Mouse (Mus musculus): ENCODE results near the gene Ttll1. TPM values are rescaled to one million over a fixed set of nuclear protein-coding genes. Genes with fewer than 3 reads are reported as not detected.
A peak's percentile ranks its signal among the peaks of the same experiment; 100 is the strongest.

Gene Ttll1
- polyA plus RNA-seq, 1 experiment from 2014 or later: 6.0 TPM

DNA sequence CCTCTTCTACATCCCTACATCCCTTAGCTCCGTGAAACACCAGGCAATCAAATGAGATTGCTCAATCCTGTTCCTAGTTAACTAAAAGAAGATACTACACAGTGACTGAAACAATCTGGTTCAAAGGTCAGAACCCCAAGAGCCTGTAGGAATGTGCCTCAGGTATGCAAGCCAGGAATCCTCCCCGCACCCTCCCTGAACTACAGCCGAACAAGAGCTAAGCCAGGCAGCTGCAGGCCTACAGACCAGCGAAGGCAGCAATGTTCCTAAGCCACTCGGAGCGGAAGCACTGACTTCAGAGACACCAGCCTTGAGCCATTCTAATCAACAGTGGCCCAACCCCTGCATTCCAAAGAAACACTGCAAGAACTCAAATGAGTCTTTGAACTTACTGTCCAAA is 66.3 kb downstream of the Ttll1 start:
- H3K4me2 ChIP-seq (replicated peaks; ENCODE audit: low read depth): 0 out of 2 replicates have a peak overlapping the region, but pooled peaks have one; percentile 1
- TF ChIP-seq CTCF (IDR thresholded peaks at IDR 0.05; ENCODE audit: low read depth): no peak
- H3K4me1 ChIP-seq (replicated peaks; ENCODE audit: control insufficient read depth, insufficient read depth, low read length): peaks cover 27% of the 10 kb centered on the region
- H3K9ac ChIP-seq (ENCODE audit: low read depth, low read length): no peak overlapping the region
- no peak overlapping the region for H3K4me3 ChIP-seq (ENCODE audit: low read depth, low read length)
- 35% methylated on average over 6 of the region's 6 CpGs for WGBS
- no peaks in the 10 kb centered on the region for H3K27me3 ChIP-seq (replicated peaks; ENCODE audit: control insufficient read depth, insufficient read depth, low read length)
- peak overlapping the region; percentile 15; the same call in 1 of the 2 replicates for H3K27ac ChIP-seq (ENCODE audit: low read depth, low read length)
- no peaks in the 10 kb centered on the region for H3K36me3 ChIP-seq (ENCODE audit: control insufficient read depth, insufficient read depth)
- peak; percentile 76 for ATAC-seq
- H3K9me3 ChIP-seq (ENCODE audit: control insufficient read depth): no peaks in the 10 kb centered on the region

DNA sequence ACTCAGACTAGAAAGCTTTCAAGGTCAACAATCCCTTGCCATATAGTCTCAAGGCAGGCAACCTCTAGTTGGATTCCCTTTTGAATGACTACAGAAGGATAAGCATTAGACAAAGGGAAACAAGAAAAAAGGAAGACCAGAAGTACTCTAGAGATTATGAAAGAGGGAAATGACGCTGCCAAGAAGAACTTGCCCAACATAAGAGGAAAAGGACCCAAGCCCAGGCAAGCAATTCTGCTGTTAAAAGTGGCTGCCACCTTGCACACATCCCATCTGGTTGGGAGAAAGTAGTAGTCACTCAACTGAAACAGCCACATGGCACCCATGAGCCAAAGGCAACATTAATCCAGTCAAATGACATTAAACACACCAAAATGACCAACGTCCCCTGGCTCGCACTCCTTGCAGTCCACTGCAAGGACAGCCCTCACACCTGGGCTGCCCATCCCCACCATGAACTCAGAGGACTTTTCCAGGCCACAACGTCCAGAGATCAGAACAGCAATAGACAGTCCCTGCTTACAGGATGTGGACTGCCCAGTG is 68.1 kb downstream of the Ttll1 start:
- 0 out of 2 replicates have a peak overlapping the region, but pooled peaks have one; percentile 2 for H3K27ac ChIP-seq (ENCODE audit: low read depth, low read length)
- no peaks in the 10 kb centered on the region for H3K36me3 ChIP-seq (ENCODE audit: control insufficient read depth, insufficient read depth)
- H3K9me3 ChIP-seq (ENCODE audit: control insufficient read depth): no peaks in the 10 kb centered on the region
- H3K9ac ChIP-seq (ENCODE audit: low read depth, low read length): no peak overlapping the region
- no peaks in the 10 kb centered on the region for H3K27me3 ChIP-seq (replicated peaks; ENCODE audit: control insufficient read depth, insufficient read depth, low read length)
- TF ChIP-seq CTCF (IDR thresholded peaks at IDR 0.05; ENCODE audit: low read depth): no peak
- H3K4me1 ChIP-seq (replicated peaks; ENCODE audit: control insufficient read depth, insufficient read depth, low read length): peaks cover 24% of the 10 kb centered on the region
- 77% methylated on average over 4 of the region's 4 CpGs for WGBS
- ATAC-seq: no peak
- no peak overlapping the region for H3K4me3 ChIP-seq (ENCODE audit: low read depth, low read length)
- H3K4me2 ChIP-seq (replicated peaks; ENCODE audit: low read depth): no peak overlapping the region

DNA sequence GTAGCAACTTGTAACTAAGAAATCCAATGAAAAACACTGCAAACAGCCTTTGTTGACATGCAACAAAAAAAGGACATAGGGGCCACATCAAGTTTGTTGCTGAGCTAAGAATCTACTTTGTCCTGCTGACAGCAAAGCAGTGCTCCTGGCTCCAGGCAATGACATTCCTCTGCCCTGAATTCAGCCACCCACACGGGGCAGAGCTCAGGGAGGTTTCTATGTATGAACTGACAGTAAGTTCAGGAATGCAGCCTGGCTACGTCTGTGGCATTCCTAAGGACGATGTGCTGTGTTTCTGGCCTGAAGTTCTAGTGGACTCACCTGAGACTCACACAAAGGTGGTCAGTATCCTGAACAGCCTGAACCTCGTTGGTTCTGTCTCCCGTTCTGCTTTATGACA is 70.0 kb downstream of the Ttll1 start:
- TF ChIP-seq CTCF (IDR thresholded peaks at IDR 0.05; ENCODE audit: low read depth): no peak
- Histone ChIP-seq H3K9me3 (ENCODE audit: control insufficient read depth) (no peaks in the 10 kb centered on the region), H3K27ac (ENCODE audit: low read depth, low read length) (no peak overlapping the region)

GRCm38 (mm10) chr15:83436541-83436940 is 74.2 kb downstream of the Ttll1 start:
- 87% methylated on average over 9 of the region's 9 CpGs for WGBS
- 0 out of 2 replicates have a peak, but pooled peaks have one; percentile 3 for TF ChIP-seq CTCF (IDR thresholded peaks at IDR 0.05; ENCODE audit: low read depth)

More for the DNA sequence above, 70.0 kb downstream of the Ttll1 start:
- Histone ChIP-seq H3K36me3 (ENCODE audit: control insufficient read depth, insufficient read depth) (no peaks in the 10 kb centered on the region), H3K27me3 (replicated peaks; ENCODE audit: control insufficient read depth, insufficient read depth, low read length) (no peaks in the 10 kb centered on the region), H3K4me3 (ENCODE audit: low read depth, low read length) (no peak overlapping the region), H3K4me1 (replicated peaks; ENCODE audit: control insufficient read depth, insufficient read depth, low read length) (peaks cover 14% of the 10 kb centered on the region), H3K4me2 (replicated peaks; ENCODE audit: low read depth) (no peak overlapping the region), H3K9ac (ENCODE audit: low read depth, low read length) (no peak overlapping the region)
- WGBS: 53% methylated on average over 5 of the region's 5 CpGs
- ATAC-seq: no peak

DNA sequence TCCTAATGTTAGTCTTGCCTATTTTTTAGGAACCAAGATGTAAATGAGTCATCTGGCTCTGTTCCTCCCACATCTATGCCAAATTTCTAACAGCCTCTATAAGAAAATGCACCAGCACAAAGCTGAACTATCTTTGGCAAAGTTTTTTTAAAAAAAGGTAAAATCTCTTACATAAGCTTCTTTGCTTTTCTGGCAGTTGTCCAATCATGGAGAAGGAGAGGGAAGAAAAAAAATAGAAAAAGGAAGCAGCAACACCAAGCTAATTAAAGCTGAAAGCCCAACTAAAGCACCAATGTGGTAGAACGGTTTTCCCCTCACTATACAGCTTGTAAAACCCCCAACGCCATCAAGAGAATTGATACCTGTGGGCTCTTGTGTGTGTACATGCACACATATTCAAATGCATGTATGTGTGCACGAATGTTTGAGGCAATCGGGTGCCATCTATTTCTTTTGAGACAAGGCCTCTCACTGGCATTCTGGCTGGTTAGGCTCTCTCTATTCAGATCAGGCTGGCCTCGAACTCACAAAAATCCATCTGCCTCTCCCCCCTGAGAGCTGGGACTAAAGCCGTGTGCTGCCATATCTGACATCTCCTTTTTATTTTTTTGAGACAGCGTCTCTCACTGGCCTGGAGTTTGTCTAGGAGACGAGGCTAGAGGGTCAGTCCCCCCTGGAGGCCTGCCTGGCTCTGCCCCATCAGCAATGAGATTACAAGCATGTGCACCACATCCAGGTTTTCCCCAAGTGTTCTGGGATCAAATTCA is 75.2 kb downstream of the Ttll1 start:
- Histone ChIP-seq H3K27me3 (replicated peaks; ENCODE audit: control insufficient read depth, insufficient read depth, low read length) (no peaks in the 10 kb centered on the region), H3K4me2 (replicated peaks; ENCODE audit: low read depth) (no peak overlapping the region), H3K4me3 (ENCODE audit: low read depth, low read length) (no peak overlapping the region), H3K9me3 (ENCODE audit: control insufficient read depth) (no peaks in the 10 kb centered on the region), H3K27ac (ENCODE audit: low read depth, low read length) (no peak overlapping the region), H3K36me3 (ENCODE audit: control insufficient read depth, insufficient read depth) (no peaks in the 10 kb centered on the region), H3K4me1 (replicated peaks; ENCODE audit: control insufficient read depth, insufficient read depth, low read length) (no peaks in the 10 kb centered on the region), H3K9ac (ENCODE audit: low read depth, low read length) (no peak overlapping the region)
- WGBS: 79% methylated on average over 8 of the region's 8 CpGs
- no peak for ATAC-seq
- TF ChIP-seq CTCF (IDR thresholded peaks at IDR 0.05; ENCODE audit: low read depth): no peak

More at GRCm38 (mm10) chr15:83436541-83436940, 74.2 kb downstream of the Ttll1 start:
- Histone ChIP-seq H3K4me1 (replicated peaks; ENCODE audit: control insufficient read depth, insufficient read depth, low read length) (no peaks in the 10 kb centered on the region), H3K4me3 (ENCODE audit: low read depth, low read length) (no peak overlapping the region), H3K9ac (ENCODE audit: low read depth, low read length) (no peak overlapping the region), H3K36me3 (ENCODE audit: control insufficient read depth, insufficient read depth) (no peaks in the 10 kb centered on the region), H3K27ac (ENCODE audit: low read depth, low read length) (no peak overlapping the region), H3K9me3 (ENCODE audit: control insufficient read depth) (no peaks in the 10 kb centered on the region), H3K27me3 (replicated peaks; ENCODE audit: control insufficient read depth, insufficient read depth, low read length) (no peaks in the 10 kb centered on the region), H3K4me2 (replicated peaks; ENCODE audit: low read depth) (no peak overlapping the region)
- ATAC-seq: no peak

DNA sequence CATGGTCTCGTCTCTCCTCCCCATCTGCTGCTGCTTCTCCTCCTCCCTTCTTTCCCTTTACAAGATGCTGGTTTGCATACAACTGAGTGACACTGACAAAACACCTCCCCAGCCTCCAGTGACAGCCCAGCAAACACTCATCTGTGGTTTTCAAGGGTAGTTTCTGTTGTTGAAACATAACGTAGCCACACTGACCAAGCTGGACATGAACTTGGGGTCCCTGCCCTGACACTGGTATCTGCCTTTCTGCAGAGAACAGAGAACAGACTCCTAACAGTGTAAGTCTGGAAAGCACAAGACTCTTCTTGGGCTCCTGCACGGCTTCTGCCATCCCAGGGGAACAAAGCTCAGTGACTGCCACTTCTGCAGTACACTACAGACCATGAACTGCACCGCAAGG is 76.0 kb downstream of the Ttll1 start:
- H3K27ac ChIP-seq (ENCODE audit: low read depth, low read length): no peak overlapping the region
- no peaks in the 10 kb centered on the region for H3K36me3 ChIP-seq (ENCODE audit: control insufficient read depth, insufficient read depth)
- no peaks in the 10 kb centered on the region for H3K4me1 ChIP-seq (replicated peaks; ENCODE audit: control insufficient read depth, insufficient read depth, low read length)
- no peak for TF ChIP-seq CTCF (IDR thresholded peaks at IDR 0.05; ENCODE audit: low read depth)
- no peaks in the 10 kb centered on the region for H3K9me3 ChIP-seq (ENCODE audit: control insufficient read depth)
- no peak for ATAC-seq
- H3K9ac ChIP-seq (ENCODE audit: low read depth, low read length): no peak overlapping the region
- no peaks in the 10 kb centered on the region for H3K27me3 ChIP-seq (replicated peaks; ENCODE audit: control insufficient read depth, insufficient read depth, low read length)
- WGBS: 84% methylated on average over 4 of the region's 4 CpGs
- no peak overlapping the region for H3K4me2 ChIP-seq (replicated peaks; ENCODE audit: low read depth)
- H3K4me3 ChIP-seq (ENCODE audit: low read depth, low read length): no peak overlapping the region

Small RNA genes within 50 kb of the gene (microRNA-seq; reads per million reads assigned to microRNA genes)
- gene Gm24575: not detected

Other genes starting within 250 kb of the Ttll1 start
- 119 and 124 TPM in 2 replicates for gene Arfgap3, start 160.6 kb downstream of the Ttll1 start, polyA plus RNA-seq (2015; fragmentation: Nextera tagmentation; extraction: Ambion mirVana)
- gene Pacsin2, start 46.3 kb downstream of the Ttll1 start, polyA plus RNA-seq (2015; fragmentation: Nextera tagmentation; extraction: Ambion mirVana): 40.9 and 47.3 TPM in 2 replicates
- gene Bik, start 16.0 kb upstream of the Ttll1 start, polyA plus RNA-seq (2015; fragmentation: Nextera tagmentation; extraction: Ambion mirVana): 4.6 TPM in 2 replicates
- gene Tspo, start 52.7 kb upstream of the Ttll1 start, polyA plus RNA-seq (2015; fragmentation: Nextera tagmentation; extraction: Ambion mirVana): 105 and 118 TPM in 2 replicates
- gene Mcat, start 52.9 kb upstream of the Ttll1 start, polyA plus RNA-seq (2015; fragmentation: Nextera tagmentation; extraction: Ambion mirVana): 15.9 and 16.8 TPM in 2 replicates
- gene Ttll12, start 84.3 kb upstream of the Ttll1 start, polyA plus RNA-seq (2015; fragmentation: Nextera tagmentation; extraction: Ambion mirVana): 14.1 and 14.7 TPM in 2 replicates
- 2.5 and 2.7 TPM in 2 replicates for gene Scube1, start 214.1 kb upstream of the Ttll1 start, polyA plus RNA-seq (2015; fragmentation: Nextera tagmentation; extraction: Ambion mirVana)